Mouse (Mus musculus): ENCODE measurements at regions not wholly inside any gene's neighbourhood (a gene's known extent, or its start where the extent isn't known, plus 50 kb on each side); places are given as distances from the start of the nearest gene placed in this dataset.

DNA sequence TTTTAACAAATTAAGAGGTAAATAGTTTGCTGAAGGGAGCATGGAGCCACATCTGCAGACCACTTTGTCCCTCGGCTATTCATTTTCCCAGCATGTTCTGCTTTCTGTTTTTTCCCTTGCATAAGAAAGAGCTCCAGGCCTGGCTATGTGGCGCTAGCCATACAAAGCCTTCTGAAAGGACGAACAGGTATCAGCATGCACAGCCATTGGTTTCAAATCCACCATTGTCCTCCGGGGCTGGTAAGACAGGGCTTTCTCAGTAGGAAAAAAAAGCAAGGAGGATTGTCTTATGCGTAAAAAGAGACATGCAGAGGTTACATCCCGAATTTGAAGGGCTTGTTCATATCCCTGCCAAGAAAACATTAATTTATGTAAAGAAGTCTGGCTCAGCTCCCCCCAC lies 464.8 kb upstream of the Mki67 start:
- DNase-seq: no peak

DNA sequence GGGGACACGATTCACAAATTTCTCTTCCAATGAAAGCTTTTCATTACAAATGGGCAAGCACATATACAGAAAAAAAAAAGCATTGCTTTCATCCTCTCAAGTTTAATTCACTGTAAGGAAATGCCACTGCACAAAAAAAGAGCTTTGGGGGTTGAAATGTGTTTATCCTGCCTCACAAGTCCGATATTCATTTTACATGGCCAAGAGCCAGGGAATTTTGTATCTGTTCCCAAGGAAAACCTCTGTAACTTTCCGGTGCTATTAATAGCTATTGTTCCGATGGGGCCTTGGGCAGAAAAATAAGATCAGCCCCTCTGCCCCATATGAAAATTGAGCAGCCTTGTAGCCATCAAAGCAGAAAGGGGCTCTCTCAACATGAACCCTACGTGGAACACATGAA lies 465.9 kb upstream of the Mki67 start:
- DNase-seq: peak; percentile 42 to 43

DNA sequence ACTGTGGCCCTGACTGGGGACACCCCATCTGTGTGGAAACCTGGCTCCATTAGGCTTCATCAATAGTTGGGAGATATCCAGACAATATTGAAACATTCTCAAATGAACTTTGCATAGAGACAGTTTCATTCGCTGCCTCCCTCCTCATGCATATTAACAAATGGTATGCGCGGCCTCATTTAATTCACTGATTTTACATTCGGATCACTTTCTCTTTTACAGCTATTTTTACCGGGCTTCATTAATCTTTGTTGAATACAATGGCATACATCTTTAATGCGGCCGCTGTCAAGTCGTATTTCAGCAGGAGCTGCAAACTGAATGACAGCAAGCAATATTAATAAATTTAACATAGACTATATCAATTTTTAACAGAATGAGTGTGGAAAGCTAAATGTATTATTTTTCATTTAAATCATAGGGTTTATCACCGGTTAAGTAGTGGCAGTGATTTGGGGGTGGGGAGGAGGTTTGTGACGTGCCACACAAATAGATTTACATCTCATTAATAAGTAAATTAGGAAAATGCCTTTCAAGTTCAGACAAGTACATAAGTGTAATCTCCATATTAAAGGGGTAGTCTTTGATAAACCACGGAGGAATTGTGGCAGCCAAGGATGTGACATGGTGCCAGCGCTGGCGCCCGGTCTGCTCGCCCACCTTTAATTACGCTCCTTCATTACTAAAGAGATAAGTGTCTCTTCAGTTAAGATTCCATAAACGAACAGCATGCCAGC lies 480.4 kb upstream of the Mki67 start:
- DNase-seq: no peak

DNA sequence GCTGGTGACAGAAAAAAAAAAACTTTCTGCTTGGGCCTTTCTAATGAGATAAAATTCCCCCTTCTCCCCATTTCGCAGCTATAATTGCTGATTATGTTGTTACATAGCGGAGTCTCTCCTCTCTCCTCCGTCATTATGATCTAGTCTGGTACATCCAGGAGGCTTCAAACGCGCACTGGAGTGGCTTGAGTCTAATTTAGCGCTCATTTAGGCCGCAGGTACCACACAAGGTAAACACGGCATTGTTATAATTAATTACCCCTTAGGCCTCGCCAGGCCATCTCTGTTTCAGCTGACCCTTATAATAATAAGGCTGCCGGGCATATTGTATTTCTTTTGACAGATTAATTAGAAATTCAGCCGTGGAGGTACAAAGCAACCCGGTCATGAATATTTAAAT lies 492.7 kb upstream of the Mki67 start:
- no peak for DNase-seq

DNA sequence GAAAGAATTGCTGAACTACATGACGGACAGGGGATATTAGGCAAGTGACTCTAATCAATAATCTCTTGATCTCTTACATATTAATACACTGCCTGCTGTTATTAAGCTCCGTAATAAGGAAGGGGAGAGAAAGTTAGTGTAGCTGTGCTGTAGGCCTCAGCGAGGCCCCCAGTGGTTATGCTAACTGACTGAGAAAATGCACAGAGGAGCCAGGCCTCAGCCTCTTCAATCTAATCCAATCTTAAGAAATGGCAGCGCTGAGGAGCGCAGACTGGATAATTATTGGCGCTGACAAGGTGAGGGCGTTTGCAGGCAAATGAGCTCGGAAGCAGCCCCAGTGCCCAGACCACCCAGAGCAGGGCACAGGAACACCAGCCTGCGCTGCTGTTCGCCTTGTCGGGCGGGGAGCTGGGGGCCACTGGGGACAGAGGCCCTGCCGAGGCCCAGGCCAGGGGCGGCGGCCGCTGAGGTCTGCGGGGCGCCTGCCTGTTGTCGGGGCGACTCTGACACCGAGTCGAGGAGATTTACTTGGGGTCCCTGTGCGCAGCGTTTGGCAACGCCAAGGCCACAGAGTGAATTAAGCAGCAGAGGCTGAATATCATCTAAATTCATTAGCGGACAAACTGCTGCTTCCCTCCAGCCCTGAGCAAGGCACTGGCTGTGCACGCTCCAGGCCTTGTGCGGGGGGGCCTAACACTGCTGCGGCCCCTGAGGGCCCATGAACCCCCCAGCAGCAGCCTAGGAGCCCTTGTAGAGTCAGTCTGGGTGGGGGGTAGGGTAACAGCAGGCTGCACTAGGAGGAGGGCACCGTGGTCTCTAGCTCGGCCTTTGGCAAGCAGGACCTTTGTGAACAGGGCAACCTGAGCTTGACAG lies 493.4 kb upstream of the Mki67 start:
- DNase-seq: no peak

DNA sequence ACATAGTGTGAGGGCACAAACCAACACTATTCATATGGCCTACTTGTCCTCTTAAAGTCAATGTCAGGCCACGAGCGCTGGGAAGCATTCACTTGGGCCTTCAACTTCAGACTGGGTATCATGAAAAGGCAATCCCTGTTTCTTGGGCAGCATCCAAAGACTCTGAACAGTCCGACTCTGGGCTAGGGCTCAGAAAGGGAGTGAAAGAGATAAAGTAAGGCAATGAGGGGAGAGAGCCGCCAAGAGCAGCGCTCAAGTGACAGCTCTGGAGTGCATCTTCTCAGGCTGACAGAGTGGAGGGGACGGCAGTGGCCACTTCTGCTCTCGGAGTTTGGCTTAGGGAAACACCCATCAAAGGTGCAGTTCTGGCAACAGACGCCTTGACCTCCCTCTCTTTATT lies 496.3 kb upstream of the Mki67 start:
- peak; percentile 67 to 79 for DNase-seq

DNA sequence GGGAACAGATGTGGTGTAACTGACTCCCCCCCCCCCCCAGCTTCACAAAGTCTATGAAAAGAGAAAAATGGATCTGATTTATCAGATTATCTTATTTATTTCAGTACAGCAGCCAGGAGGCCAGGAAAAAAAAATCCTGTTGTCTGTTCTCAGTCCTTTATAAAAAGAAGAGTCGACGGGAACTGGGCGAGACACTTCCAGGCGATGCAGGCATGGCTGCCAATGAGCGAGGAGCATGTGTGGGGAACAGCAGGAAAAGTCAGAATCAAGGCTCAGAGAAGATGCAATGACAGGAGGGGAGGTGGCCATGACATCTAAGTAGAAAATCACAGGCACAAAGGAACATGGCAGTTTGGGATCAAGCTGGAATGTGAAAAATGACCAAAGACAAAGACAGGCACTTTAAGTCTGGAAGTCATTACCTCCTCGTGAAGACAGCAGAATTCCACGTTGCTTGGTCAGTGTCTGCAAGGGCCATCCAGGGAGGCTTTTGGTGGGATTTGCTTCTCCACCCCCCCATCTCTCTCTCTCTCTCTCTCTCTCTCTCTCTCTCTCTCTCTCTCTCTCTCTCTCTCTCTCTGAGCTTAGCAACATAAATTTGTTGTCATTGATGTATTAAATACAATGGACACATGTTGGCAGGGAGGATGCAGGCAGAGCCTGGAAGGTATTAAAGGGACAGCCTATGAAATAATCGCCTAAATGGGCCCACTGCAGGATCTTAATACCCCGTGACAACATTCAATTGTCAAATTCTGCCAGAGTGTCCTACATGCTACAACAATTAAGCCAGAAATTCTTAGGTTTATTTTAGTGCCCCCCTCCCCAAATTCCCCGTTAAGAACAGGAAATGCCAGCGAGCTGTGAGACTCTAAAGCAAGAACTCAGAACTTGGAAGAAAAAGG lies 497.1 kb upstream of the Mki67 start:
- DNase-seq: no peak

DNA sequence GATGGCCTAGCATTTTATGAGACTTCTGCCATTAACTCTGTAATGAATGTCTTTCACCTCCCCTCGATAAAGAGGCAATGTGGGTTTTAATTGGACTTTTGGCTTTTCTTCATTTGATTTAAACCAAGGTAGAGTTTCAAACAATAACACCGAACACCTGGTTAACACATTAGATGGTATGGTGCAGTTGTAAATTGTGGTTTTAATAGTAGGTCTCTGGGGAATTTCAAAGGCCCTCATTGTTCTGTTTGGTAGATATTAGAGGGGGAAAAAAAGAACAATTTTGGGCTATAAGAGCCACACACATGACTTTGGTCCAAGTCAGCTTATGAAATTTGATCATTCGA lies 497.8 kb upstream of the Mki67 start:
- DNase-seq: no peak

DNA sequence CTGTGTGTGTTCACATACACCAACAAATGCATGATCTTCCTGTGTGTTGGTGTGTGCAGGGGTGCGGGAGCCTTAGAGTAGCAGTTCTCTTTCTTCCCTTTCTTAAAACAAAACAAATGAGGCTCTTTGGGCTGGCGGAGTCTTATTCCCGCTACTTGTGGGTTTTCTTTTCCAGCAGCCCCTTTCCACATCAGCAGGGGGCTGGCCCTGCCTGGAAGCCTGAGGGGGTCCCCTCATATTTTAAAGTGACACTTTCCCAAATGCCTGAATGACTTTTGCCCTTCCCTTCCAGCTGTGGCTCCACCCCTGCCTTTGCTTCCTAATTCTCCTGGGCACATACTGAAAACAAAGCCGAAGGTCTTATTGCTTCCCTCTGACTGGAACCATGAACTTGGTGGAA lies 498.3 kb upstream of the Mki67 start:
- DNase-seq: no peak

DNA sequence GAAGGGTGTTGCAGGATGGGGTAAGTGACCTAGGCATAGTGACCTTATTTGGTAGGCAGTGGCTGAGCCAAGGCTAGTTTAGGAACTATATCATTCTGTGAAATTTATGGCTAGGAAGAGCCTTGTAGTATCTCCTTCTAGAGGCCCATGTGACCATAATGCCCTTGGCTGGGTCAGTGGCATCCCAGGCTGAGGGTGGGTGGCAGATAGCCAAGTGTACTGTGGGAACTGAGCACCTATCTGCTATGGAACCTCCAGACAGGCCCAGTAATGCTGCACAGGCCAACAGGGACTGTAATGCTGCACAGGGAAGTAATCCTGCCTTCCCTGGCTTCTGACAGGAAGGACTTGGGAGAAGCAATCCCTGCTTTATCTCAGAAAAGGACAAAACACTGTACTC lies 500.6 kb upstream of the Mki67 start:
- peak in 1 of 2 experiments; percentile 20 for DNase-seq

DNA sequence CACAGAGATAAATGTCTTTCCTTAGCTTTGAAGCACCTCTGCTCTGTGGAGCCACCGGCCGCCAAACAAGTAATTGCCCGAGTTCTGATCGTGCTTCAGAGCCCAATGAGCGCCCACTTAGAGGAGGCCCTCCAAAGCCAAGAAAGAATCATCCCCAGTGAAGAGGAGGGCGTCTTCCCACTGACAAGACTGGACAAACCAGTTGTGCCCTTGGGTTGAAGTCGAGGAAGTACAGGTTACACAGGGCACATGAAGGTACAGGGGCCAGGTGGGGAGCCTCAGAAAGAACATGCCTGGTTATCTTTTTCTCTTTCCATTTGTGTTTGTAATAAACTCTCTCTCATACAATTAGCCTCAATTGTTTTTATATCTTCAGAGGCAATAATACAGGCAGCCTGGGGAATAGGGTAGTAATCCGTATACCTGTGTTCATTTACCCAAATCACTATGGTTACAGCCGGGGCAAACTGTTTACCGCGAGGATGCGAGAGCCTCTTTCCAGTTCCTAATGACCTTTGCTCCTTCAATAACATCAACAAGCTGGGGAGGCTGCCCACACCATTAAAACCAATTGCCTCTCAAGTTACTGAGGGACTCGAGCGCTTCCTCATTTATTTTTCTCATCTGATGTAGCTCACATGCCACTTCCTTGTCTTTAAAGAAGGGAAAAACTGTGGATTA lies 503.5 kb upstream of the Mki67 start:
- no peak for DNase-seq

DNA sequence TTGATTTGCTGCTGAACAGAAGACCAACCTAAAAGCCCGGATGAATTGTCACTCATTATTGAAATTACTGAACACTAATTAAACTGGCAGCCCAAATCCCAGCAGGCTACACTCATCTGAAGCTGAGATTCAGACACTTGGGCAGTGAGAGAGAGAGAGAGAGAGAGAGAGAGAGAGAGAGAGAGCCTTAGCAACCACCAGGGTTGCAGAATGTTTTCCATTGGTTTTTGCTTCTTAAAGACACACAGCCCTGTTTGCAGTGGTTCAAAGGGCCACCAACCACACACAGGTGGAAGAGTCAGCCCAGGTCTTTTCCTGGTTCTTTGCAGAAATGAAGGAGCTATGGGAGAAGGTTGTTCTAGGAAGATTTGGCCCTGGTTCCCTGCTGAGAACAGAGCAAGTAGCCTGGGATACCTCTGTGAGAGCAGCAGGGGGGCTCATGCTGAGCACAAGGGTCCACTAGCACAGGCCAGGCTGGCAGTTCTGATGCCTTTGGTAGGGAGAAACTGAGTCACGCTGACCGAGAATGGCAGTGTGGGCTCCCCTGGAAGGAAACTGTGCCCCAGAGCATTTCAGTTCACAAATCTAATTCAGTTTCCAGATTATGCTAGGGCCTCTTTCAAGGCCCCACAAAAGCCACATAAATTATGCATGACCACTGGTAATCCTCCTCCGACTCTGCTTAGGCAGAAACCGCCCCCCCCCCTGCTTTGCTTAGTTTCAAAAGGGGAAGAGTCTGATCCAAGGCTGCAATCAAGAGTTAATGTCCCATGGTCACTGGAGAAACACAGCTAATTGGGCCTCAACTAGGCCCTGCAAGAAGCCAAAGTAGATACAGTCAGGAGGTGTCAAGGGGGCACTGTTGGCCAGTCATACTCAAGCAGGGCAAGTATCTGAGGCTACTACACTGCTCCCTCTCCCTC lies 504.3 kb upstream of the Mki67 start:
- DNase-seq: no peak

DNA sequence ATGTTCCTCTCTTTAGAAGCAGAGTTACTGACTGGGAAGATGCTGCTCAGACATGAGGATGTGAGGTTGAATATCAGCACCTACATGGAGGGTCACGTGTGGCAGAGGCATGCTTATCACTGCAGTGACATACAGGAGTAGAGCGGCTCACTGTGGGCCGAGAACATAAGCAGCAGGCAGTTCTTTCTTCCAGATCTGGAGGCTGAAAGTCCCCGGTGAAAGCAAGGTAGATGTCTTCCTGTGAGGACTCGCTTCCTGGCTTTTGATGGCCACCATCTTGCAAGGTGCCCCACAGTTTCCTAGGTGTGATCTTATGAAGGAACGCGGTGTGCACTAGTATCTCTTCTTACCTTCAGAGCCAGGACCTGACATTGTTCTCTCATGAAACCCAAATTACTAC lies 505.5 kb upstream of the Mki67 start:
- DNase-seq: no peak

DNA sequence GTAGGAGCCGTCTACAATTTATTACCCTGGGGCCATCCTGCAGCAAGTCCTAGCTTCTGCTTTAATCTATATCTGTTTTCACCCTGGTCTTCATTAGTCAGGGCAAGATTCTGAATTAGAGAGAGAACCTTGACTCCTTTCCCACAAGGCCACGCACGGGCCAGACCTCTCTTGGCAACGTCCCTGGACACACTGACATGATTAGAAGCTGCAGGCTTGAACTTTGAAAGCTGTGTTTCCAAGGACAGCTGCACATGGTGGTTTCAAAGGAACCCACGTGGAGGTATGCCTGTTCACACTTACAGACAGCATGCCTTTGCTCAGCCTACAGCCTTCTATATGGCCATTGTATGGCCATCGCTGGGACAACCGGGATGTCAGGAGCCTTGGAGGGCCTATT lies 509.9 kb upstream of the Mki67 start:
- DNase-seq: peak; percentile 19 to 37

DNA sequence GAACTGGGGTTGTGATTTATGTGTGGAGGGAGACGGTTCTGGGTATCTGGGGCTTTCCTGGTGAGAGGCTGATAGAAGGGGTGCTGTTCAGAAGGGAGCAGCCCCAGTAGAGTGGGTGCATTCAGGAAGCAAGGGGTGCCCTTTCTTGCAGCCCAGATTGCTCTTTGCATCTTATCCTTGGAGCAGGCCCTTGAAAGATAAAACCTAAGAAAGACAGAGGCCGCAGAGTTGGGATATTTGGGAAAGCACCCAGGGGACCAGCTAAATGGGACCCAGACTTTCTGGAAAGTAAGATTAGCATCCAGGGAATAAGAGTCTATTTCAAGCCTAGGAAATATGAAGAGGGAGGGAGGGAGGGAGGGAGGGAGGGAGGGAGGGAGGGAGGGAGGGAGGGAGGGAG lies 512.2 kb upstream of the Mki67 start:
- peak in 1 of 2 experiments; percentile 19 for DNase-seq

DNA sequence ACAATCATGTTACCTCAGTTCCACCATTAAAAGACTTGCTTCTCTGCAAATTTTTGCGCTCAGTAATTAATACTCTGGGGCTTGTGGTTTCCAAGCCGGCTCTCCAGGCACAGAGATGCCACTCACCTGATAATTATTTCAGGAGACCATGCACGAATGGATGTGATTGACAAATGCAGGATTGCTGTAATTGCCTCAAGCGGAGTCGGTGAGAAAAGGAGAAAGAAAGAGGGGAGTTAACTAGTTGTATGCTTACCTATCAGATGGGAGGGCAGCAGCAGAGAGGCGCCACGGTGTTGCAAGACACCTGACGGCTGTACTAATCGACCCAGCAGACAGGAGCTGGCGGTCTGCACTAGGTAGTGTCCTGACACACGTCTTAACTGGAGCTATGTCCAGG lies 513.4 kb upstream of the Mki67 start:
- no peak for DNase-seq

DNA sequence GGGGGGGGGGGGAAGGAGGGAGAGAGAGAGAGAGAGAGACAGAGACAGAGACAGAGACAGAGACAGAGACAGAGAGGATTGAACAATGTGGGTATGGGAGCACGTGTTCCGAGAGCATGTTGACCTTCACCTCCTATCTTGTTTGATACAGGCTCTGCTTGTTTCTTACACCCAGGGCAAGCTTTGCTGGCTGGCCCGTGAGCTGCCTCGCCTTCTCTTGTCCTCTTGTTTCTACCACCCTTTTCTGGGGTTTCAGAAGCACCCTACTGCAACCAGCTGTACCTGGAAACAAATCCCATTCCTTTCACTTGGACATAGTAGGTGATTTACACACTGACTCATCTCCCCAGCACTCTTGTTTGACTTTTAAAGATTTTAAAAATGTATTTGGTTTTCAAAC lies 516.0 kb upstream of the Mki67 start:
- DNase-seq: no peak

DNA sequence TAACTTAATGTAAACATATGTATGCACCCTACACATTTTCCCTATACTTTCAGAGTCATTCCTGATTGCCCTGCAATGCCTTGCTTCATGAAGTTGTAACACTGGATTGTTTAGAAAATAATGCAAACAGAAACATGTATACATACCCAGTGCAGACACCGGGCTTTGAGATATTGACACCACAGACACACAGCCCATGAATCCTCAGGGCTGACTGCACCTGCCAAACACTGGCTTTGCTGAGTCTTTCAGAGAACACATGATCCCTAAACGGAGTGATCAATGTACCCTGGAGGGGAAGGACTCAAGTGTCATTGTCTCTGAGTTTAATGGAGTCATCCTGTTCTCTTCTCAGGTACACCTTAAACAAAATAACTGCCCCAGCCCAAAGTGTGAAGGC lies 519.4 kb upstream of the Mki67 start:
- DNase-seq: no peak

DNA sequence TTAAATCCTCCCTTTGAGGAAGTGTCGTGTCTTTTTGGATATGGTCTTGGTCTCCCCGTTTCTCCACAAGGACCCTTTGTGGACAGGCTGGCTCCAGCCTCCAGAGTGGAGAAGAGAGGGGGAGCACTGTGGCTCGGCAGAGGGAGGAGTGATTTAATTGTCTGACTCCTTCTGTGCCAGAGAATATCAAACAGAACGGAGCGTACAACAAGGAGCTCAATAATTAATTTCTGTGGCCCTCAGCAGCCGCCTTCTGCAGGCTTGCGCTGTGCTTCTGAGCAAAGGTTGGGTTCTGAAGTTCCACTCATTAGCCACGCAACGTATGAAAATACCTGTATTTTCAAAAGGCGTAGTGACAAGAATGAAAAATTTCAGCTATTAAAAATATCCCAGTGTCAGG lies 520.2 kb upstream of the Mki67 start:
- DNase-seq: no peak

DNA sequence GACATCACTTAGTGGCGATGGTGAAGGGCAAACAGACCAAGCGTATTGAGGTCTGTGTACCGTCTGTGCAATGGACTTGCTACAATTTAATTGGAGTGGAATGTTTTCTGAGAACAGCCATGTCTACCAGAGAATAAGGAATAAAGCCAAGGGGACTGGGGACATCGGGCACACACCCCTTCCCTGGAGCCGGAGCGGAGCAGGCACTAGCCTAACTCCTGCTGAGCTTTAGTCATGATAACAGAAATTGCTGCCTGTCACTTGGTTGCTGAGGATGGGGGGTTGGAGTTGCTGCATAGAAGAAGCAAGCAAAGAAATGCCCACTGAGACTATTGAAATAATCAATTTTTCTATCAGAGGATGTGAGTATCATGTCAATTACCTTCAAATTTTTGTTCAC lies 549.5 kb upstream of the Mki67 start:
- DNase-seq: no peak

All from heart, adult 18-20 months (tissue).